Mouse (Mus musculus): ENCODE results near the gene Tcaf3.

Gene Tcaf3

GRCm38 (mm10) chr6:42597592-42597991 is at the start of gene Tcaf3:
Tcaf3 (minus strand) TSS chr6:42597692.
- no peak for DNase-seq

- DNase-seq: peak; percentile 91 to 94
Measured at GRCm38 (mm10) chr6:42644912-42645549, 47.5 kb upstream of the Tcaf3 start, which contains the start of gene Tcaf2. Tcaf2 (minus strand) TSS chr6:42645254.

GRCm38 (mm10) chr6:42634393-42634792 is 36.9 kb upstream of the Tcaf3 start:
- DNase-seq: no peak

DNA sequence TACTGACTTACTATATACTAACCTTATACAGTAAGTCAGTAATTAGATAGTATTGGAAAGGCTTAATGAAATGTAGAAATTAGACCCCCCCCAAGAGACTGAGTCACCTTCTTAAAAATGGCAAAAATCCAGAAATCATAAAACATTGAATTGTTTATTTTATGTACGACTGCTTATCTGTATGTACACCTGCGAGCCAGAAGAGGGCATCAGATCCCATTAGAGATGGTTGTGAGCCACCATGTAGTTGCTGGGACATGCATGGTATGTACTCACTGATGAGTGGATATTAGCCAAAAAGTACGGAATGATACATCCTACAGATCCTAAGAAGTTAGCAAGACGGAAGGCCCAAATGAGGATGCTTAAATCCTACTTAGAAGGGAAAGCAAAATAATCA is 33.9 kb upstream of the Tcaf3 start:
- no peak for DNase-seq

- no peak for DNase-seq
Measured at GRCm38 (mm10) chr6:42616904-42617303, 19.4 kb upstream of the Tcaf3 start.

DNA sequence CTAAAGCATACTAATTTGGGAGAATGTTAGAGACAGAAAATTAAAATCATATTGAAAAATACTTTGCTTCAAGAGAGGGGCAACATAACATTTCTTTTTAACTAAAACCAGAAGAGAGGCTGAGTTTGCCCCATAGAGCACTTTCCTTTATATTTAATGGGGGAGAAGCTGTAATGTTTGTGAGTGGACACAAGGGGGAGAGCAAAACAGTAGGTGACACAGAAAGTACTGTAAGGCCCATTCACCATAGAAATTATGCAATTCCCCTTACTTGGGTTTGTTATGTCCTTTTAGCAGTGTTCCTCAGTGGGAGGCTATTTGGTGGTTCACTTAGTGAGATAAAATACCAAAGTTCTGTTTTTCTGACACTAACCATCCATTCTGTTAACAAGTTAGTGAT is 14.7 kb upstream of the Tcaf3 start:
- DNase-seq: no peak

DNA sequence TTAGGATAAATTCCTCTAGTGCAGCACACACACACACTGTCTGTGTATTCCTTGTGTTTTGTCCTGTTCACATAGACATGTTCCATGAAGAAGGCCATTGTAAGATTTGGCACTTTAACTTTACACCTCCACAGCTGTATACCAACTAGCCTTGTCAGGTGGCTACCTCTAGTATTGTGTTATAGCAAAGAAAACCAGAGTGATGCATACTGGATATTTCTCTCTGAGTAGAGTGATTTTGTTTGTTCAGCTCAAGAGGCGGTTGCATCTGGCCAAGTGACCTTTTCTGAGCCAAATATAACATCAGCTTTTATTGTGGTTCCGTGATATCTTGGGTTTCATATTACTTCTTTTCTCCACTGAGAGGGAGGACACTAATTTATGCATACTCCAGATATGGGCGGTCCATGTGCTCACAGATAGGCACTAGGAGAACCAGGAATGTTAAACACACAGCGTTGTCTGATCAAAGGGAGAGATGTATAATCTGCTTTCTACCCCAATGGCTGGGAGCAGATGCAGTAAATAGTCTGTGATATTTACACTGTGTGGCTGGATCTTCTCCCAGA is 13.5 kb upstream of the Tcaf3 start:
- no peak for DNase-seq

GRCm38 (mm10) chr6:42593138-42593882 is 4.2 kb downstream of the Tcaf3 start:
- no peak for DNase-seq

GRCm38 (mm10) chr6:42586569-42586968 is 10.9 kb downstream of the Tcaf3 start:
- no peak for DNase-seq

GRCm38 (mm10) chr6:42583488-42583872 is 14.0 kb downstream of the Tcaf3 start:
- DNase-seq: peak; percentile 69 to 72

DNA sequence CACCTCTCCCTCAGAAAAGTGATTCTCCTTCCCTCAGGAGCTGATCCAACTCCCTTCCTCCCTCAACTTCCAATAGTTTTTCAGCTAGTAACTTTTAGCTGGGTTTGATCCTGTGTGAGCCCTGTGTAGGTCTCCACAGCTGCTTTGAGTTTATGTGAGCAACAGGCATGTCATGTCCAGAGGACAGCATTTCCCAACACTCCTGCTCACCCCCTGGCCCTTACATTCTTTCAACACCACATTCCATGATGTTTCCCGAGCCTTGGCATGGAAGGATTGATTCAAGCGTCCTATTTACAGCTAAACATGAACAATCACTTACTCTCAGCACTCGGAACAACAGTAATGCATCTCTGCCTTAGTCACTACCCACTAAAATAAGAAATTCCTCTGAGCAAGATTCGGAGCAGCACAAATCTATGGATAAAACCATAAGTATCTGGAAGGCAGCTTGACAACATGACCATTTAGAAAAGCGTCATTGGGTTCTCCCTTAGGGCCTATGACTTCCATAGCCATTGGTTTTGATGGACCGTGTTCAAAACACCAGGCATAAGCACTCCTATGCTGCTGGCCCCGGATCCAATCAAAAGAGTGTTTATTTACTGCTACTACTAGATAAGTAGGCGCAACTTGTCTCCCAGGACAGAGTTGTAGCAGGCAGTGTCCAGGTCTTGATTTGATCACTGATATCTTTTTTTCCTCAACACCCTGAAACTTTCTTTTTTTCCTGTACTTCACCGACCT is 14.6 kb downstream of the Tcaf3 start:
- DNase-seq: peak; percentile 32 to 53

GRCm38 (mm10) chr6:42578678-42579077 is 18.8 kb downstream of the Tcaf3 start:
- DNase-seq: no peak

DNA sequence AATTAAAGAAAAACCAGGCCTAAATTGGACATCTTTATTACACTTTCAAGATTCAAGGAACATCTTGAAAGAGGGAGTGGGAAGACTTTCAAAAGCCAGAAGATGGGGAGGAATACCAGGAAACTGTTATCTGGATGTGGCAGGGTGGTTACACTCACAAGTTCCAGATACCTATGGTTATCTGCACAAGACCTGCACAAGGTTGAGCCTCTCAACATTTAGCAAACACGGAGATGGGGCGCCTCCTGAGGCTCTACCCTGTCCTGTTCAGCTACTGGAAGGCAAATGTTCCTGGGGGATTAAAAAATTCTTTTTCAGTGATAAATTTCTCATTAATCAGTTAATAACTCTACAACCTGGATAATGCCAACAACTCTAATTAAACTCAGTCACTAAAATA is 20.1 kb downstream of the Tcaf3 start:
- DNase-seq: no peak

- DNase-seq: no peak
Measured at GRCm38 (mm10) chr6:42568205-42568604, 29.3 kb downstream of the Tcaf3 start.

GRCm38 (mm10) chr6:42566076-42566598 is 31.4 kb downstream of the Tcaf3 start:
- DNase-seq: no peak

GRCm38 (mm10) chr6:42562280-42562679 is 35.2 kb downstream of the Tcaf3 start:
- no peak for DNase-seq

GRCm38 (mm10) chr6:42560885-42561284 is 36.6 kb downstream of the Tcaf3 start:
- DNase-seq: no peak

DNA sequence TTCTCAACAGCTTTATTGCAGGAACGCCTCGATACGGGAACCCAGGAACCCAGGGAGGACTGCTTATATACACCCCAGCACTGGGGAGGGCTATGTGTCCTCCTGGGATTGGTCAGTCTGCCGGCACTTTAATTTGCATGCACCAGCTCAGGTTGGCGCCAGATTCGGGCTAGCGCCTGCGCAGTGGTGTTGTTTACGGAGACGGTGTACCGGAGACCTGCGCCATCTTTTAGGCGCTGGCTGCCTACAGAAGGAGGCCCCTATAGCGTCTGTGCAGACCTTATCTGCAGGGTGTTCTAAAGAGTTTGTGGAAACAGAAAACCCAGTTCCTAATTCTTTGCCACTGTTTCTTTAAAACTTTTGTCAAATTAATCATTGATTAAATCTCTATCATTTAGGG is 38.9 kb downstream of the Tcaf3 start:
- no peak for DNase-seq

- DNase-seq: peak in 1 of 2 experiments; percentile 31
Measured at GRCm38 (mm10) chr6:42547461-42547860, 50.0 kb downstream of the Tcaf3 start, which contains the start of gene Olfr455. Olfr455 (minus strand) TSS chr6:42547587.

DNA sequence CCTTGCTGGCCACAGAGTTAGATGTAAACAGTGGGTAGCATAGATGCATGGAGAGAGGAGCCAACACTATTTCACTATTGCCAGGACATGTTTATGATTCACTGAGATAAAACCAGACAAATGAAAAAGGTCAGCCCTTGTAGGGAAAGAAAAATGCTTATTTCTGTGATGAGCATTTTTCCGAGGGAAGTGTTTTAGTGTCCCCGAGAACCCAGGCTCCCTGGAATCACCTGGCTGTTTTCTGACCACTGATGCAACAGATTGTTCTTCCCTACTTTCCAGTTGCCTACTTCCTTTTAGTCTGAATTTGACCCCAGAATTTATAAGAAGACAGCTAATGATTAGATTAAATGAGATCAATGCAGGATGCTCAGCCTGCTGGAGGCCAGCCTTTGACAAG is 51.3 kb downstream of the Tcaf3 start:
- DNase-seq: no peak

DNA sequence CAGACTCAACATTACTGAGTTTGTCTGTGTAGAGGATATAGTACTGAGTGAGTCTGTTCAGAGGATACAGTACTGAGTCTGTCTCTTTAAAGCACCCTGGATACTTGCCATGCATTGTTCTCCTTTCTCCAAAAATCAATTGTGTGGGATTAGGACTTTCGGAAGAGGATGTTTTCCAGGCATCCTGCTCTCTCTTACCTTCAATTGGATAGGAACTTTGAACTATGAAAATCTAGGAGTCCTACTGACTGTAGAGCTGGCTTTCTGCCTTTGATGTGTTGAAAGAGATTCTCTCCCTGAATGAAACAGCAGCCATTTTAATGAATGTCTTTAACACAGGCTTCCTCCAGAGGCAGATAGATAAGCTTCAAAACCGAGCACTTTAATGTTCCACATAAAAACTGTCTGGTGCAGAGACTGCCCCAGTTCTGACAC is 52.0 kb downstream of the Tcaf3 start:
- DNase-seq: no peak

DNA sequence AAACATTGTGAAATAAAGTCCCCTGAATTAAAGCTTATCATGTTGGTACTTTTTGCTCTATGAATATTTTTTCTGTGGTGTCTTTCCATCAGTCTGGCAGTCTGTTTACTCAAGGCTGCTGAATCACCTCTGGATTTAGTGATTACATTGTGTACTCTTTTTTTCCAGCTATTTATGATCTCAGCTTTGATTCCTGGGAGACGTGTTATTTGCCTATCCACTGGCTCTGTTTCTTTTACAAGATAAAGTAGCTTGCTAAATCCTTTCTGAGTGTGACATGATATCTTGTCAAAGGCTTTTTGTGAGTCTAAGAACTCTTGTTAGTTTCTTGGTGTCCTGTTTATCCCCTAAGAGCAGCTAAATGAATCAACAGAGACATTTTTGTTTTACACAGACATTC is 52.6 kb downstream of the Tcaf3 start:
- DNase-seq: no peak

Measured in lung, postnatal 4 days (tissue).